Mouse (Mus musculus) CD4-positive, CD25-positive, alpha-beta regulatory T cell, adult 2 months (primary cell): Measurements from ENCODE around the gene Znhit3.

Experiments
- DNase-seq: peaks from one replicate; pipeline ENCODE4 v3.0.0-alpha.2; 2012; ENCODE audit warnings: low read depth, low spot score

Gene Znhit3

GRCm38 (mm10) chr11:84916053-84916702, at the start of gene Znhit3:
Gene Znhit3 (minus strand): TSS chr11:84916366.
- DNase-seq, result peak; percentile 91

- DNase-seq, result no peak
Observed at GRCm38 (mm10) chr11:84963556-84963955, 47.4 kb upstream of the Znhit3 start.

DNA sequence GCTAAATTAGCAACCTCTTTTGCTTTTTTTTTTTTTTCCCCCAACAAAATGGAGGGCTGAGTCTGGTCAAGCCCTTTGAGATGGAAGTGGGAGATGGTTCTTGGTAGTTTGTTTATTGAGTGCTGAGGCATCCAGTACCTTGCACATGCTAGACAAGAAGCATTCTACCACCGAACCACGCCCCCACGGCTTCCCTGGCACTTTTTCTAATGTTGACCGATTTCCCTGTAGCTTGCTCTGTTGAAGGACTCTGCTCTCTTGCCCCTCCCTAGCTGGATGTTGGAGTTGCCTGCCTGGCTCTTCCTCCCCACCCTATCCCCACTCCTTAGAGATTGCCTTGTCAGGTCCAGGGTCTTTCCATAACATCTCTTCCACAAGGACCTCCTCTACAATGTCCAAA, 46.4 kb upstream of the Znhit3 start:
- DNase-seq, result no peak

DNA sequence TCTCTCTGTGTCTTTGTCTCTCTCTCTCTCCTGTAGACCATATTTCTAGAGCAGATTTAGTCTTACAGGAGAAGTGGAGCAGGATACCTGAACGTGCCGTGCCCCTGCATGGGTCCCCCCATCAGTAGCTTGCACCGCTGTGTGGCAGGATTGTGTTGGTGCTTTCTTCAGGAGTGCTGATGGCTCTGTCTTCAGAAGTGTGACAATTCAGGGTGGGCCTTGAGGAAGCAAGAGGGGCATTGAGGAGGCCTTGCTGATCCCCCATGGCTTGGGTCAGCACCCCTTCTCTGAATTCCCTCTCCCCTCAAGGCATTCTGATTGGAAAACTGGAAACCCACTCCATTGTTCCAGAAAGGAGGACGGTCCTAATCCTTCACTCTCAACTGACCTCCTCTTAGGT, 45.4 kb upstream of the Znhit3 start:
- DNase-seq, result no peak

DNA sequence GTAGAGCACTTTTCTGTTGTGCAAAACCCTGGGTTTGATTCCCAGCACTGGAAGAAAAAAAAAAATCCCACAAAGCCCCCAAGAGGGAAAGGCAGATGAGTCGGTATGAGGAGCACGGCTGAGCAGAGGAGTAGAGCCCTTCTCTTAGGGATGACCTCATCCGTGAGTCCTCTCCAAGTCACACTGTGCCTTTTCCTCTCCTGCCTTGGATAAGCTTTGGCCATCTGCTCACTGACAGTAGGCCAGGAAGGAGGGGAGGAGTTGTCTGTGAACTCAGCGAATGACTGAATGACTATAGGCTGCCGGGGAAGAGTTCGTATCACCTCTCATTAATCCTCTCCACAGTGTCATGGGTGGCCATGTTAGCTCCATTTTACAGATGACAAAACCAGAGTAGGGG, 44.6 kb upstream of the Znhit3 start:
- DNase-seq, result no peak

GRCm38 (mm10) chr11:84960291-84960690, 44.1 kb upstream of the Znhit3 start:
- DNase-seq, result no peak

- no peak for DNase-seq
Observed at GRCm38 (mm10) chr11:84959701-84960181, 43.6 kb upstream of the Znhit3 start.

GRCm38 (mm10) chr11:84959181-84959580, 43.0 kb upstream of the Znhit3 start:
- no peak for DNase-seq

DNA sequence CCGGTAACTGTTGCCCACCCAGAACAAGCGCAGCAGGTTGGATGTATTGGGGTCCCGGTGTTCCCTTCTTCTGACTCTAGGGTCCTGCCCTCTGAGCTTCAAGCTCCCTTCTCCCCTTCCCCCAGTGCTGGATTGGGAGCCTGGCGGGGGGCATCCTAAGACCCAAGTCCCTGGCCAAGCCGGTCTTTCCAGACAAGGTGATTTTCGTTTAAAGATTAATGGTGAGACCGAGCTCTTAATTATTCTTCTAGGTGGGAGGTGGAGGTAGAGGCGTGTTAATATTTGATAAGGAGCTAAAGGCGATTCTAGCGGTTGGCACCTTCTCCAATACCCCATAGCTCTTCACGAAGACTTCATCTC, 42.1 kb upstream of the Znhit3 start:
- DNase-seq, result no peak

GRCm38 (mm10) chr11:84957591-84958270, 41.6 kb upstream of the Znhit3 start, which contains the start of gene Car4:
Gene Car4 (plus strand): TSS chr11:84957786.
- DNase-seq, result no peak

DNA sequence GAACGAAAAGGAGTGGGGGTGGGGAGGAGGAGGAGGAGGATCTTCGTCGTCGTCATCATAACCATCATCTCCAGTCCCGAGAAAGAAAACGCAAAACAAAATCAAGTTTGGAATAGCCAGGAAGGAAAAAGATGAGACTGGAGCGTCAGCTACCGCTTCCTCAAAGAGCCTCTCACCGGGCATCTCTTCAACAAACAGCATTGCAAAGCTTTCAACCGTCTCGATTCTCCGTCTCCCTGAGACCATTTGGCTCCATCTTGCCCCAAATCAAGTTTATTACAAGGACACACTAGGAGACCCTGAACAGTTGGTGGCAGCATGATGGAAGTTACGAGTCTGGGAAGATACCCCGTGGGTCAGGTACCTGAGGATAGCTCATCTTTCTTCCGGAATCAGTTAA, 41.0 kb upstream of the Znhit3 start:
- DNase-seq, result no peak

DNA sequence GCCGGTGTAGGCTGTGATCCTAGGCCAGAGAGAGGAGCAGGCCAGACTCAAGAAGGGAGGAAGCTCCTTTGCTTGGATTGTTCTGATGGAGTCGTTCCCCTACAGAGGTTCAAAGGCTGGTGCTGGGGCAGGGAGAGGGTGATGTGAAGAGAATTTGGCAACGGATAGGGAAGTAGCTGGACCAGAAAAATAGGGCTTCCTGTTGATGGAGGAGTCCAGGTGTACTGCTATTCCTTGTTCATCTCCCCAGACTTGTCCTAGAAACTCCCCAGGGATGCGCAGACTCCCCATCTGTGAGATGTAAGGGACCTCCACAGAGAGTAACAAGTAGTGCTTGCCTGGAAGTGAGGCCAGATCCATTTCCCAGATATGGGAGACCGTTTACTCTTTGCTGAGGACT, 40.2 kb upstream of the Znhit3 start:
- no peak for DNase-seq

DNA sequence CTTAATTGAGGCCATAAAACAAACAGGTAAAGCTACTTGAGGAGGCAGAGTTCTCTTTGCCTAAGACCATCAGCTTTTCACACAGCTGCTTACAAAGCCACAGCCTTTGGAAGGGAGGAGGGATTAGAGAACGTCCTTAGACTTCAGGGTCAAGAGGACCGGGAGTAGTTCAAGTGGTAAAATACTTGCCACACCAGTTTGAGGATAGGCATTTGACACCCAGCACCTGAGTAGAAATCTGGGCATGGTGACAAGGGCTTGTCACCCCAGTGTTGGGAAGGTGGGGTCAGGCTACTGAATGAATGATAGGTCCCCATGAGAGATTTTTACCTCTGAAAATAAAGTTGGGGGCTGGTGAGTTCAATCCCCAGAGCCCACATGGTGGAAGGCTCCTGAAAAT, 36.4 kb upstream of the Znhit3 start:
- DNase-seq, result no peak

GRCm38 (mm10) chr11:84948526-84948925, 32.4 kb upstream of the Znhit3 start:
- no peak for DNase-seq

GRCm38 (mm10) chr11:84948114-84948513, 31.9 kb upstream of the Znhit3 start:
- DNase-seq, result no peak

DNA sequence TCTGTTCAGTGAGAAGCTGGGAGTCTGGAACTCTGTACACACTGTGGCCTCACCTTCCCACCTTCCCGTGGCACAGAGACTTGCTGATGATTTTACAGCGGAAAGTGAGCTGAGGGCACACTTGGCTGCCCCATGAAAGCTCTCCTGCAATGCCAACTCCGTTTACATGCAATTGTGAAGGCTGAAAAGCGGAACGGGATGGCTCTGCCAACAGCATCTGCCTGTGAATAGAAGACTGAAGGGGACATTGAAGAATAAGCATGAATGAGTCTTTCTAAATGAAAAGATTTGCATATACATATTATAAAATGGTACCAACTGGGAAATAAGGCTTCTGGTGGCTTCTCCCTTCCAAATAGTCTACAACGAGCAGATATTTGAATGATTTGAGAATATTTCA, 31.0 kb upstream of the Znhit3 start:
- no peak for DNase-seq

GRCm38 (mm10) chr11:84945841-84946240, 29.7 kb upstream of the Znhit3 start:
- DNase-seq, result no peak

- no peak for DNase-seq
Observed at GRCm38 (mm10) chr11:84944639-84945435, 28.7 kb upstream of the Znhit3 start.

GRCm38 (mm10) chr11:84943948-84944347, 27.8 kb upstream of the Znhit3 start:
- DNase-seq, result peak; percentile 23

DNA sequence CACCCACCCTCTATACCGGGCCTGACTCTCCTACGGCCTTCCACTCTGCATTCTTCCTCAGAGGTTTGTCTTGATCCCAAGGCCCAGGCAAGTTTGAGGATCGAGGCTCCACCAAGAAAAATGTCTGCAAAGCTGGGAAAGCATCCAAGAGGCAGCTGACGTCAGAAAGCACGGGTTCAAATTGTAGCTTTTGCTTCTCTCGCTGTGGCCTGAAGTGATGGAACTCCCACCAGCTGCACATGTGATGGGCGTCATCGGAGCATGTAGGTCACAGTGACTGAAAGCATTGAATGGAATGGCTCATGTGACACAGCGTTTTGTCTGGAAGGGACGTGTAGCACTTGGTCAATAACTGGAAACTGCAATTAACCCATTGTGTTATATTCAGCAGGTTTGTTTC, 24.0 kb upstream of the Znhit3 start:
- DNase-seq, result no peak

GRCm38 (mm10) chr11:84939508-84940053, 23.4 kb upstream of the Znhit3 start:
- DNase-seq, result no peak

DNA sequence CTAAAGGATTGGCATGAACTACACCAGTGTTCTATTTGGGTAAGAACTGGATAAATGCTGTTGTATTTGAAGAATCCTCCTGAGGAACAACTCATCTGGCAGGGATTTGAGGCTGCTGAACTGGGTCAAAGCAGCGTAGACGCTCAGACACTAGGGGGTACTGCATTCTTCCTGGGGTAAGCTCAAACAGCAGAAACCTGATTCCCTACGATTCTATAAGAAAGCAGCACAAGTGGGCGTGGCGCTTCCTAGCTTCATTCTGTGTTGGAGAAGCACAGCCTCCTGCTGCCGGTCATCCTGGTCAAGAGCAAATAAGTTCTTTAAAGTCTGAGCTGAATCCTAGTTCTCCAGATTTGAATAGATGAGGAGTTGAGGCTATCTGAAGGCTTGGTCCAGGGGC, 16.1 kb upstream of the Znhit3 start:
- DNase-seq, result no peak
